Mouse (Mus musculus): ENCODE results near the gene Sap18b.
"Not testable (repeated sequence)": the region's sequence is repeated elsewhere in the genome, so short reads cannot be mapped to it uniquely, and the experiment has no call there.

The Sap18b gene

DNA sequence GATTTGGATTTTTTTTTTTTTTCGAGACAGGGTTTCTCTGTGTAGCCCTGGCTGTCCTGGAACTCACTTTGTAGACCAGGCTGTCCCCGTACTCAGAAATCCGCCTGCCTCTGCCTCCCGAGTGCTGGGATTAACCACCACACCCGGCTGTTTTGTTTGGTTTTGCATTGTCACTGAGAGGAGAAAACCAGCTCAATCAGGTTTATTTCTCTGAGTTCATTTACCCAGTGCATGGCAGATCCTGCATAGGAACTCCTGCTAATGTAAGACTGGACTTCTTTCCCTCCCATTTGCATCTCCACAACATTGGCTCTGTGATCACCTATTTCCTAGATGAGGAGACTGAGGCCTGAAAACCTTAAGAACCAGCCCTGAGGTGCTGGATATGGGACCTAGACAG, 3.0 kb upstream of the Sap18b start:
- DNase-seq (ENCODE audit: extremely low spot score), result no peak

DNA sequence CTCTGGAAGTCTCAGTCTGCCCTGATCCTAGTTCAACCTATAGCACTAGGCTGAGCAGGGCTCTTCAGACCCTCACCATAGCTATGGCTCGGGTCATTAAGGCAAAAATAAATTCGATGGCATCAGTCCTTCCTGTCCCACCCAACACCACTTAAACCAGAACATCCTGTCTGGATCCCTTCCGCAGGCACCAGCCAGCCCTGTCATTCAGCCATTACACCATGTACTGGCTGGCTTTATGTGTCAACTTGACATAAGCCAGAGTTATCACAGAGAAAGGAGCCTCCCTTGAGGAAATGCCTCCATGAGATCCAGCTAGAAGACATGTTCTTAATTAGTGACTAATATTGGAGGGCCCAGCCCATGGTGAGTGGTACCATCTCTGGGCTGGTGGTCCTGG, 2.4 kb upstream of the Sap18b start:
- DNase-seq (ENCODE audit: extremely low spot score), result no peak

DNA sequence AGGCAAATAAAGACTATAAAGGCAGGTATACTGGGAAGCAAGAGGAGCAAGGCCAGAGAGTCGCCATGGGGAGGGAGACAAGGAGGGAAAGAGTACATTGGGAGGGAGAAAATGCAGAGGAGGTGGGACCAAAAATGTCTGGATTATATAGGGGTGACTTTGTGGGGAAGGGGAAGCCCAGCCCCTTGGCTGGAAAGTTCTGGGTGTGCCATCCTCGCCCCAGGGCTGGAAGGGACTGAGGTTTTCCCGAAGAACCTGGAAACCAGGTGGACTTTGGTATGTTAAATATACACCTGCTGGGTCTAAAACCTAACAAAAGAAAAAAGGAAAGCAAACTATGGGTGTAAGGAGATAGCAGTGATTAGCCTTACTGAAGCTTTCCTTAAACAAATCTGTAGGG, 5.0 kb downstream of the Sap18b start:
- no peak for DNase-seq (ENCODE audit: extremely low spot score)

DNA sequence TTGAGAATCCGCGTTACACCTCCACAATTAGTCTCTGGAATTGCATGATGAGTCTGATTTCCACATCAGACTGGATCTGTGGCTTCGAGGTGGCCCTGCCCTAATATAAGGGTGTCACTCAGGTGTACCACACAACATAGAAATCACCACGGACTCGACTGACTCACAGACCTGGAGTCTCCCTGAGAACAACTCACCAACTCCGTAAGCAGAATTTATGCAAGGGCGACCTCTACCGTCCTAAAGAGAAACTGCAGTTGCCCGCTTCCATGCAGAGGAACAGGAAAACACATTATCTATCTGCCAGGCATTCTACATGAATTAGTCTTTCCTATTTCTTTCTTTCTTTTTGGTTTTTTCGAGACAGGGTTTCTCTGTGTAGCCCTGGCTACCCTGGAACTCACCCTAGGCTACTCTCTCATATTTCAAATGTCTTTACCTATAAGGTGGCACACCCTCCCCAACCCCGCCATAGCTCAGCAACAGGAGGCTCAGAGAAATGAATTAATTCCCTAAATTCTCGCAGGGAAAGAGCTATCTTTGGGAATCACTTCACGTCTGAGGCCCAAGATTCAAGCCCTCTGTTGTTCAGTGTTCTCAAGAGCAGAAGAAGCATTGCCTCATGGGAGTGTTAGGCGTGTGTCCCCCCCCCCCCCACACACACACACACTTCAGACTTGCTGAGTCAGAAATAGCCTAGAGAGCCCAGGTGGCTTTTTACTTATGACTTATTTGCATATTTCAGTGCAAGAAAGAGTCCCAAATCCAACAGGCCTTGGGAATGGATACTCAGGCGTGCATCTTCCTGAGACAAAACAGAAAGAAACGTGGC, 7.7 kb downstream of the Sap18b start:
- peak; percentile 89 for DNase-seq (ENCODE audit: extremely low spot score)

DNA sequence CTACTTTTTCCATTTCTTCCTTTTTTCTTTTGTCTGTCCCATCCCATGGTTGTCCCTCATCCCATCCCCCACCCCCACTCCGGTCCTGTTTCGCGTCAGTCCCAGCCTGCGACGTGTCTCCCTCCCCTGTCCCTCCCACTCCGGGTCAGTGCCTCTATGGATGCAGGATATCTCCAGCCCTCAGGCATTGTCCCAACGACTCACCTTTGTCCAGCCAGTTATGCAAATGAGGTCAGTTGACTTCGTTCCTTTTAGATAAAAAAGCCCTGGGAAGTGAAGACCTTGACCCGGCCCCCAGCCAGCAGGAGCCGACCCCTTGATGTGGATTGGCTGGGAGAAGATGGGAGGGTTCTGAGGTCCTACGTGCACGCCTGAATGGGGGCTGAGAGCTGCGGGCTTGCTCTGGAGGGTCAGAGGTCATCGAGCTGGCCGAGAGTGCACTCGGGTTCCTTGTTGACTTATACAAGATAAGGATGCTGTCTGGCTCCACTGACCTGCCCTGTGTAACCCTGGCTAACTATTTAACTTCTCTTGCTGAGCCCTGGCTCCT, 8.4 kb downstream of the Sap18b start:
- DNase-seq (ENCODE audit: extremely low spot score), result peak; percentile 87

DNA sequence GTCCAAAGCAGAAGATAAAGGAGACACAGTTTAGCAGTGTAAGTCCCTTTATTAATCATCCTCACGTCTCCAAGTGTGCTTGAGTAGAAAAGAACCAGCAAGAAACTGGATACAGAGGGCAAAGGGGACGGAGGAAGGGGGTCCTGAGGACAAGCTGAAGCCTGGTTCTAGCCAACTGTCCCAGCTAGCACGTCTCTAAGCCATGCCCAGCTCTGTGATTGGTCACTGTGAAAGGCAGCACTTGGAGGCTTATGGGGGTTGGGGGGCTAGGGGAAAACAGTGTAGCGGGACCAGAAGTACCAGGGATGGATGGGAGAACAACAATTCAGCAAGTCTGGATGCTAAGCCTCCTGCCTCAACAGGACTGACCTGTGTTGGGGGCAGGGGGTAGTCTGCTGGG, 10.7 kb downstream of the Sap18b start:
- DNase-seq (ENCODE audit: extremely low spot score), result no peak

DNA sequence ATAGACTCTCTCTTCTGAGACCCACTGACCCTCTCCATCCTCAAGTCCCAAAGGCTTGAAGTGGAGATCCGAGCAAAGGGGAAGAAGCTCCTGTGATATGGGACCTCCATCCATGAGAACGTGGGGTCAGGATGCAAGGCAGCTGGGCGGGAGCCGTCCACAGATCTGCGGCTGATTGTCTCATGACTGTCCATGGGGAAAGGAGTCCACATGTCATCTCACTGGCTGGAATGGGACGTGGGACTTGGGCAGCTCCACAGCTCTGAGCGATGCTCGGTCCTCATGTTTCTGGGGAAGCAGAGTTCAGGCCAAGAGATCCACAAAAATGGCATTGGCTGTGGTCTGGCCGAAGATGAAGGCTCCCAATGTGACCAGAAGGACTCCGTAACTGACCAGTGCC, 12.1 kb downstream of the Sap18b start:
- no peak for DNase-seq (ENCODE audit: extremely low spot score)

DNA sequence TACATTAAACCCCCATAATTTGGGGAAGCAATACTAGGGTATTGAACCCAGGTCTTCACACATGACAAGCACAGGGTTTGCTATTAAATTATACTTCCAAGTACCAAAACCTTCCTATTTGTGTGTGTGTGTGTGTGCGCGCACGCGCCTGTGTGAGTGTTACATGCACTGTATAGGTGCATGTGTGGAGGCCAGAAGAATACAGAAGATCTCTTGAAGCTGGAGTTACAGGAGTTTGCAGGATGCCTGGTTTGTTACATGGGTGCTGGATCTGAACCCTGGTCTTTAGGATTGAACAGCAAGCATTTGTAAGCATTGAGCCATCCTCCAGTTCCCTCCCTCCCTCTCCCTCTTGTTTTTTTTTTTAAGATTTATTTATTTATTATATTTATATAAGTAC, 14.1 kb downstream of the Sap18b start:
- no peak for DNase-seq (ENCODE audit: extremely low spot score)

DNA sequence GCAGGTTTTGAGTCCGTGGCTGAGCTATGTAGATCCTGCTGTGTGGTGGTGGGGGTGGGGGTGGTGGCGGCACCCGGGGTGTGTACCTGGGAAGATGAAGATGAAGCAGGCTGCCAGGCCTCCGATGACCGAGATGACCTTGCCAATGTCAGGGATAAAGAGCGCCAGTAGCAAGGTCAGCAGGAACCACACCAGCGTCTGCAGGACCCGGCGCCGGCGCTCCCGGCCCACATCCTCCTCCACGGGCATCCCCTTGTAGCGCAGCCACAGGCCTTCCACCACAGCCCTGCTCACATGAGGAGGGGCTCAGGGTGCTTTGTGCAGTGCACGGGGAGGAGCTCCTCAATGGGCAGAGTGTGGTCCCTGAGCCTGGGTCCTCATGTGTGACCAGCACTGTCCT, 16.3 kb downstream of the Sap18b start:
- DNase-seq (ENCODE audit: extremely low spot score), result no peak

DNA sequence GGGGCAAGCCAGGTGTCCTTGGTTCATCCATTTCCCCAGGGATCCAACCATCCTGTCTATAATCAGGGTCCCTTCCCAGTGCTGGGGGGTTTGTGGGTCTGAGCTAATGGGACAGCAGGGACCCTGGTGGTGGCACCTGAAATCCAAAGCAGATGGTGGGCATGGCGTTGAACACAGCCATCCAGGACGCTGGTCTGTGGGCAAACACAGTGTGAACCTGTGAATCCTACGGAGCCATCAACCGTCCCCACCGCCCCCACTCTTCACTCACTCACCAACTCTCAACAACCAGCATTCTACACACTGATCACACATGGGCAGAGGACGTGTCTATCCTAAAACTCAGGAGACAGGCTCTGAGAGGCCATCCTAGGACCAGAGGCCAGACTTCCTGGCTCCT, 18.8 kb downstream of the Sap18b start:
- DNase-seq (ENCODE audit: extremely low spot score), result no peak

DNA sequence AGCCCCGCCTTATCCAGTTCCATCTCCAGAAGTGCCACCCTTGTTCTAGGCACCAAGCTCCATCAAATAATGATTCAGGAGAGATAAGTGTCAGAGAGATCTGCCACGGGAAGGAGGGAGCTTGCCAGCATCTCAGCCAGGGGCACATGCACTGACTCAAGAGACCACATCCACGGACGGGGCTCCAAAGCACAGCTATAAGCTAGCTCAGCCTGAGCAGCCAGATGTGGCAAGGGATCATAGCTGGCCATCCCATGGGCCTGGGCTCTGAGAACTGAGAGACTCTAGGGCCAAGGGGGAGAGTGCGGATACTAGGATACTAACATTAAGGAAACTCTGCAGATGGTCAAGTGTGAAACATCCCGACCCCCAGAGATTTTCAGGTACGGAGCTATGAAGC, 19.9 kb downstream of the Sap18b start:
- no peak for DNase-seq (ENCODE audit: extremely low spot score)

DNA sequence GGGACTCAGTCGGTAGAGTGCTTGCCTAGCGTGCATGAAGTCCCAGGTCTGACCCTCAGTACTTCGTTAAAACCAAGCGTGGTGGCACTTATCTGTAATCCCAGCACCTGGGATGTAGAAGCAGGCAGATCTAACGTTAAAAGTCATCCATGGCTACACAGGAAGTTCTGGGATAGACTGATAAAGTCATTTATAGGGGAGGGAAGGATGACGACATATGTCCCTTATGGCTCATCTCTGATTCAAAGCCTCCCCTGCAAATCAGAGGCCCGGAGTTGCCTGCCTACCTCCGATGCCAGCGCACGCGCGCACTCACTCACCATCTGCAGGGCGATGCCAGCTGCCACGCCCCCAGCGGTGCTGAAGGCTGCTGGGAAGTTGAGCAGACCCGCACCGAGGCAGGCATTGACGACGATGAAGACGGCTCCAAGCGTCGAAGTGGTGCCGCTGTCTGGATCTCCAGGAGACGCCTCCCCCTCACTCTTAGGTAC, 23.0 kb downstream of the Sap18b start:
- DNase-seq (ENCODE audit: extremely low spot score), result no peak

DNA sequence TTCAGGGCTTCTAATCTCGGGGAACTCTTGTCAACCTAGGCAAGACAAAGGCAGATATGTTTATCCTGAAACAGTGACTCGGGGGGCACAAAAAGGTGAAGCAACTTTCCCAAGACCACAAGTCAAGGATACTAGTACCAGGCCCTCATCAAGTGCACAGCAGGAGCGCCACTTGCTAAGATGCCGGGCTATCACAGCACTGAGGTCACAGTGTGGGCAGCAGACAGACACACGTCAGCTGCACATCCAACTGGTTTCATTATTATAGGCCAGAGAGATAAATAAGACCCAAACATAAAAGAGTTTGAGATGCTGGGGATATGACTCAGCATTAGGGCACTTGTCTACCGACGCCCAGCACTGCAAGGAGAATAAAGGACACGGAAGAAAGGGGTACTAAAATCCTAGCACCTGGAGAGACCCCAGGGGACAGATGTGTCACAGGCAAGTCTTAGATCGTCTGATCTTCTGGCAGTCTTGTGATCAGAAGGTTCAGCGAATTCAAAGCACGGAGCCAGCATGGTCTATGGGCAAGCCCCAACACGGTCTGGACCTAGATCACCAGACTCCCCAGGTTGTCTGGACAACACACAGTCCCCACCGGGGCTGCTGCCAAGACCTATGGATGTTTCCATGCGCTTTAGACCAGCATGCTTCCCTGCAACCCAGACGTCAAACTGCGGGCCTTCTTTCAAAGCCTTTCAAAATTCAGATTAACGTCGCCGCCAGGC, 23.8 kb downstream of the Sap18b start:
- DNase-seq (ENCODE audit: extremely low spot score), result no peak

DNA sequence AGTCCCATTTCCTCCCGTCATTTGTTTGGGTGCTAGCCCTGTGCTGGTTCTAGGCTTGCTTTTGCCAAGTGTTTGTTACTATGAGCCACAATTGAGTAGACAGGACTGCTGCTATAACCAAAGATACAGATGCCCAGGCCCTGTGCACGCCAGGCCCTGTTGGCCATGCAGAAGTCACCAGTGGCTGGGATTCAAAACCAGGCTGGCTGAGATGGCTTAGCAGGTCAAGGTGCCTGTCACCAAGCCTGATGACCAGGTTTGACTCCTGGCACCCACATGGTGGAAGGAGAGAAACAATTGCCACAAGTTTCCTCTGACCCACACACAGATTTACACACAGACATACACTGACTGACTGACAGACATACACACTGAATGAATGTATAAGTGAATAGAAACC, 25.2 kb downstream of the Sap18b start:
- no peak for DNase-seq (ENCODE audit: extremely low spot score)

DNA sequence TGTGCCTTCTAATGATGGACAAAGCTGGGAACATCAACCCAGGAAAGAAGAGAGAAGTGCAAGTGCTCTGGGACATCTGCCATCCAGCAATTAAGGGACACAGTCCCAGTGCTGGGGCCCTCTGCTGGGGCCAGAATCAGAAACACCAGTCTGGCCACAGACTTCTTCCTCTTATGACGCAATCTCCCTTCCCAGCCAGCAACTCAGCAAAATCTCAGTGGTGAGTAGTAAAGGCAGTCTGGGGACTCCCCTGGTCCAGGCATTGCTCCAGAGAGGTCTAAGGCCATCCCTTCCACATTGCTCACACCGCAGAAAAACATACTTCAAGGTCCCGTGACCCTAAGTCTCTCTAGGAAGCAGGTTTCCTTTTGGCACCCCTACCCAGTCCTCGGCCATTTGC, 27.1 kb downstream of the Sap18b start:
- no peak for DNase-seq (ENCODE audit: extremely low spot score)

DNA sequence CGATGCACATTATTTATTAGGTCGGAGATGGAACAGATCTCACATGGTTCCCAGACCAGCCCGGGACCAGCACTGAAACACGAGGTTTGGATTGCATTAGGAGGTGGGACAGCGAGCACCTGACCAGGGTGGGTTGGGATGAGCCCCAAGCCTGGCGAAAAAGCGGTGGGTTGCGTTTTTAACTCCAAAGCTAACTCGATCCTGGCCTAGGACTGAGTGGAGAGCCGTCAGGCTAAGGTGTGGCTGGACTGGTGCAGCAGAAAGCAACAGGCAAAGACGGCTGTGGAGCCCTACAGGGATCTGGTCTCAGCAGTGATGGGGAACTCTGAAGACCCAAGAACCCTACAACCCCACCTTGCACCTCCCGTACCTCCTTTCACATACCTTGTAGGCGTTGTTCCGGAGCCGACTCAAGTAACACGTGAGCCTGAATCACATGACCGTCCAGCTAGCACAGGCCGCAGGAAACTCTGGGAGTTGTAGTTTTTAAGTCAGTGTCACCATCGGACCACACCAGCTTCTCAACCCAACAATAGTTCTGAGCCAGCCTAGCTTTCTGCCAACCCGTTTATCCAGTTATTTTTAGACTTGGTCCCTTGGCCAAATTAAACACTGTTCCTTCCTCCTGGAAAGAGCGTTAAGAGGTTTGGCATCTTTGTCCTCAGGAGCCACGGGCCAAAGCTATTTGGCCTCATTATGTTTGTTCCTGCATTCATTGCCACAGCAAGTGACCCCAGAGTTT, 28.1 kb downstream of the Sap18b start, which contains the start of gene Slc38a7:
Gene Slc38a7, minus strand, starts transcription at position 438 of the 742 bp plus-strand sequence.
- DNase-seq (ENCODE audit: extremely low spot score), result peak; percentile 71

DNA sequence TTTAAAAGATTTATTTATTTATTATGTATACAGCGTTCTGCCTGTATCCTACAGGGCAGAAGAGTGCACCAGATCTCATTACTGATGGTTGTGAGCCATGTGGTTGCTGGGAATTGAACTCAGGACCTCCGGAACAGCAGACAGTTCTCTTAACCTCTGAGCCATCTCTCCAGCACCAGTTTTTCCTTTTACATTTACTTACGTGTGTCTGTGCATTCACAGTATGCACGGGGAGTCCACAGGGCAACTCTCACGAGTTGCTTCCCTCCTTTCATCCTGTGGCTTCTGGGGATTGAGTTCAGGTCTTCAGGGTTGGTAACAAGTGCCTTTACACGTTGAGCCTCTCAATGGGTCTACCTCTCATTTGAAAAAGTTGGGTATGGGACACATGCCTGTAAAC, 29.0 kb downstream of the Sap18b start:
- DNase-seq (ENCODE audit: extremely low spot score), result no peak

DNA sequence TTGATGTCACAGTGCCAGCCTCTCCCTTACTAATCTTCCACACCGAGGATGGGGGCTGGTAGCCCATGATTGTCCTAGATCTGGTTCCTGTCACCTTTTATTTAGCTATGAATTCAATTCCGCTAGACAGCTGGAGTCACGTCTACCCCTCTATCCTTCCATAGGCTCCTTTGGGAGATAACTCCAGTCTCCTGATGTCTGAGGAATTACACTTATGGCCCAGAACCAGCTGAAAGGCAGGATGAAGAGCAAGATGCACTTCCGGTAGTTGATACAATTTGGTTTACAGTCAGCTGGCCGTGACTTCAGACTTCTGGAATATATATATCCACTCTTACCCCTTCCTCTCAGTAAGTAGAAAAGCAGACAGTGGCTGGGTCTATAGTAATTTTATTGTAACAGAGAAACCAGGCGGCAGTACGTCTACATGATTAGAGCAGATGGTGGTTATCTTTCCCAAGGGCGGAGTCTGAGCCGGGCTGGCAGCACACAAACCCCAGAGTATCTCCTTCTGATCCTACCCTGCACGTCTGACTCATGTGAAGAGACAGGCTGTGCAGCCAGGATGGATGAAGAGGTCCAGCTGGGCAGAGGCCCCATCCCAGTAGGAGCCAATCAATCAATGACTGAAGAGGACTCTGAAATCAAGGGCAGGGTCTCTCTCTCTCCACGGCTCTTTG, 38.8 kb downstream of the Sap18b start:
- not testable (repeated sequence) for DNase-seq (ENCODE audit: extremely low spot score)

DNA sequence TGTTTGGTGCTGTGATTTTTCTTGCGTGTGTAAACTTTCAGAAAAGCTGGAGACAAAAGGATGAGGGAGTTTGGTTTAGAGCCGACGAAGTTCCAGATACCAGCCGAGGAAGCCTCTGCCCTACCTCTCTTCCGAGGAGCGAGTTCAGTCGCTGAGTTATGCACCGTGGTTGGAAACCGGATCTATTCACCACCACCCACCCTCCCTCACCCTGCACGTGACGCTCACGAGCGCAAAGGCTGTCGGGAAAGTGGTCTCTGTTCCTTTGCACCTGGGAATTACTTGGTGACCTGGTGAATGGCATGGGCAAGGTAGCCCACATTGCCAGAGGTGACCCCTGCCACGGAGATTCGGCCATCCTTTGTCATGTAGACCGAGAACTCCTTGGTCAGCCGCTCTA, 39.7 kb downstream of the Sap18b start:
- DNase-seq (ENCODE audit: extremely low spot score), result not testable (repeated sequence)

DNA sequence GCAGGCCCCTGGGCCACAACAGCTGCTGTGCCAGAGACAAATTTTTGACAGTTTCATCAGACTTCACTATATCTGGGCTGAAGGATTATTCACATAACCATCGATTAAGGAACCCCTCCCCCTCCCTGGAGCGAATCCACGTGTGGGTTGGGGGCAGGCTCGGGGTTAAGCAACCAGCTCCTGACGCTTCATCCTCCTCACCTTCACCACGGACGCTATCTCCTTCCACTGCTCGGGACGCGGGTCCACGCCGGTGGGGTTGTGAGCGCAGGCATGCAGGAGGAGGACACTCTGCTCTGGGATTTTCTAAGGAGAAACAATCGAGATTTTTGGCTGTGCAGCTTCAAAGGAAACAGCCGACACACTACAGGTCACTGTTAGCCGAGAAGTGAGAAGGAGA, 46.5 kb downstream of the Sap18b start:
- DNase-seq (ENCODE audit: extremely low spot score), result no peak

DNA sequence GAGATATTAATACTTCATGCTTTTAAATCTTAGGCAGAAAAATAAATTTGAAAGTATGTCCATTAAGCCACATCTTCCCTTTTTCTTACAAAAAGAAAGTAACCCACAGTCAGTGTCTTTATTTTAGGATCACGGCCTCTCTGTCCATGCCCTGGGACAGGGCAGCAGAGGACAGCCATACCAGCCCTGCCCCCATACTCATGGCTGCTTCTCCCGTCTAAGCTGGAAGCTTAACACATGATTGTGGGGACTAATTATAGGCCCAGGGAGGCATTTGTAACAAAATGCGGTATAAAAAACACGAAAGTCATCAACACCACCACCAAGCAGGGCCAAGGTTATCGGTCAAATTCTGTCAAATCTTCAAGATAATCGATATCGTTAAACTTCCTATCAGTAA, 50.1 kb downstream of the Sap18b start:
- no peak for DNase-seq (ENCODE audit: extremely low spot score)

All from embryo, embryonic 9.5 days (tissue).